ENCODE assay signal across 25 mouse cellular contexts in the genomic region with DNA sequence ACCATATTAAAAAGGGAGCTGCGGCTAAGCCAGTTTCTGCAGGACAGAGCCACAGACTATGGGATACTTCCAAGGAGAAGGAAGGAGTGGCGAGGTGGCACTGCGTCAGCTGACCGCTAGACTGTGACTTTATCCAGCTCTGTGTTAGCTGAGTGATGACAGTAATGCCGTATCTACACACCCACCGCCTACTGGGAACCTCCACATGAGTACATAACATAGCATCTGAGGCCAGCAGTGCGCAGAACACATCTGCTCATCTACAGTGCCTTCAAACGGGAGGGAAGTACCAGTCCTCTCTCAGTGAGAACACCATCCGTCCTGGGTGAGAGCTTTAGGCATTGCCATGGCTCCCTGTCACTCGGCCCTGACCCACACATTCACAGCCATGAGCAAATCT. TPM values are rescaled to one million over a fixed set of nuclear protein-coding genes. Genes with fewer than 3 reads are reported as not detected.
DNase-seq lines count a peak whose midpoint lies in the region; TF ChIP-seq lines count a peak whose summit lies in the region.
"Had no signal": no experiment of that assay in that cellular context is flagged by ENCODE, and none has a peak within 500 bp of the region (broad histone marks: within the 10 kb centered on the region; RNA-seq: fewer than 3 reads in every experiment).

No protein-coding gene starts in this region.

- H3K27ac ChIP-seq in thymus, adult 2 months (ENCODE audit: control insufficient read depth, insufficient read depth, low read length): peak overlapping the region; percentile 34; the same call in 1 of the 2 replicates
- H3K27ac ChIP-seq: embryonic facial prominence, embryonic 13.5 days; forebrain, embryonic 12.5 days; gastrocnemius, adult 2 months; hindbrain, embryonic 12.5 days; limb, embryonic 12.5 days; macrophage; midbrain, embryonic 10.5 days had no signal

- TF ChIP-seq POLR2A in thymus, adult 2 months (IDR thresholded peaks at IDR 0.05; ENCODE audit: control insufficient read depth, extremely low read depth, insufficient read depth, low read length, poor library complexity): no peak

- intact Hi-C loops in heart, postnatal 36 days (cut with DNase I): no loop called here

- peaks cover 26% of the 10 kb centered on the region for H3K36me3 ChIP-seq in thymus, adult 2 months (ENCODE audit: control insufficient read depth, insufficient read depth, low read length)

- WGBS in thymus, adult 2 months: 95% methylated on average over 10 of the region's 10 CpGs

- peak; percentile 11 to 15 for DNase-seq in heart, adult 18-20 months
- DNase-seq in heart, postnatal 36 days: no peak
- DNase-seq in heart, postnatal 4 days: peak; percentile 35
- DNase-seq in heart, adult 8-10 months (ENCODE audit: low spot score): no peak
- DNase-seq in thymus, adult 2 months: no peak
- DNase-seq in thymus, postnatal 10 days (ENCODE audit: low spot score in 2 of 2): no peak
- DNase-seq in right cerebral cortex, postnatal 36 days (ENCODE audit: low spot score in 2 of 2): no peak
- DNase-seq: adrenal gland, postnatal 14 days; cerebellum, adult 2 months; cerebellum, postnatal 25 days; embryo, embryonic 11 days; gastrocnemius, adult 2 months; kidney, adult 9 months; kidney, postnatal 36 days; layer of hippocampus, postnatal 36 days; liver, postnatal 0 days; right cerebral cortex, postnatal 4 days had no signal

- no peak for TF ChIP-seq CTCF in thymus, adult 2 months (IDR thresholded peaks at IDR 0.05; ENCODE audit: borderline replicate concordance, control insufficient read depth, extremely low read depth, insufficient read depth, low read length, poor library complexity)

- H3K27me3 ChIP-seq in thymus, adult 2 months (ENCODE audit: control insufficient read depth, insufficient read depth, low read length): no peaks in the 10 kb centered on the region
- H3K27me3 ChIP-seq: embryonic facial prominence, embryonic 13.5 days; forebrain, embryonic 12.5 days; hindbrain, embryonic 12.5 days; limb, embryonic 12.5 days had no signal

- H3K4me3 ChIP-seq in thymus, adult 2 months (ENCODE audit: control insufficient read depth, insufficient read depth, low read length): no peak overlapping the region
- H3K4me3 ChIP-seq: embryonic facial prominence, embryonic 13.5 days; erythroblast, embryonic 14.5 days; forebrain, embryonic 12.5 days; gastrocnemius, adult 2 months; hindbrain, embryonic 12.5 days; limb, embryonic 12.5 days; midbrain, embryonic 10.5 days; myocyte had no signal

- H3K4me1 ChIP-seq in thymus, adult 2 months (replicated peaks; ENCODE audit: control insufficient read depth, insufficient read depth, low read length): peaks cover 22% of the 10 kb centered on the region
- H3K4me1 ChIP-seq: embryonic facial prominence, embryonic 13.5 days; forebrain, embryonic 12.5 days; hindbrain, embryonic 12.5 days; limb, embryonic 12.5 days; midbrain, embryonic 10.5 days had no signal

RNA-seq across cellular contexts. Expression of a gene that starts 32.2 kb away (rescaled TPM):
- 10 to 100 TPM; 10.2 to 11.4 TPM for total RNA-seq in heart, adult 18-20 months (2021)
- total RNA-seq in heart, postnatal 36 days (2021): 10 to 100 TPM; 11.6 to 14.8 TPM
- total RNA-seq in heart, postnatal 4 days (2021): 10 to 100 TPM; 26.7 to 27.0 TPM
- total RNA-seq in heart, adult 8-10 months (2022): 10 to 100 TPM; 10.0 to 17.4 (median 10.9) TPM
- 15.9 and 18.1 TPM in 2 replicates for polyA plus RNA-seq in thymus, adult 2 months (2012; rRNA removed)

RNA-seq across cellular contexts. Expression of a gene that starts 32.3 kb away (rescaled TPM):
- total RNA-seq in heart, adult 18-20 months (2021): 10 to 100 TPM; 14.0 to 17.4 TPM
- total RNA-seq in heart, postnatal 36 days (2021): 10 to 100 TPM; 14.1 to 14.5 TPM
- 10 to 100 TPM; 18.7 to 19.1 TPM for total RNA-seq in heart, postnatal 4 days (2021)
- total RNA-seq in heart, adult 8-10 months (2022): 10 to 100 TPM; 13.1 to 17.8 (median 15.4) TPM
- polyA plus RNA-seq in thymus, adult 2 months (2012; rRNA removed): 6.0 and 8.2 TPM in 2 replicates
- polyA plus RNA-seq: erythroblast, embryonic 14.5 days had no signal

Comparison
In these comparisons a context has a peak if more than half of its experiments do, and no peak if none do; other contexts are left out.
1. DNase-seq: peak in heart, adult 18-20 months (2 of 2) and heart, postnatal 4 days (single experiment); none in heart, postnatal 36 days (0 of 2), heart, adult 8-10 months (single experiment), thymus, adult 2 months (single experiment), thymus, postnatal 10 days (0 of 2) and right cerebral cortex, postnatal 36 days (0 of 2).